Mouse (Mus musculus) cerebellum, adult 8-10 months (tissue): ENCODE results near the gene Lrp2bp.

Source experiments
- DNase-seq: peaks from one replicate; pipeline ENCODE4 v3.0.0; 2022

Gene Lrp2bp

GRCm38 (mm10) chr8:46036217-46036616, 37.1 kb downstream of the Lrp2bp start:
- no peak for DNase-seq

DNA sequence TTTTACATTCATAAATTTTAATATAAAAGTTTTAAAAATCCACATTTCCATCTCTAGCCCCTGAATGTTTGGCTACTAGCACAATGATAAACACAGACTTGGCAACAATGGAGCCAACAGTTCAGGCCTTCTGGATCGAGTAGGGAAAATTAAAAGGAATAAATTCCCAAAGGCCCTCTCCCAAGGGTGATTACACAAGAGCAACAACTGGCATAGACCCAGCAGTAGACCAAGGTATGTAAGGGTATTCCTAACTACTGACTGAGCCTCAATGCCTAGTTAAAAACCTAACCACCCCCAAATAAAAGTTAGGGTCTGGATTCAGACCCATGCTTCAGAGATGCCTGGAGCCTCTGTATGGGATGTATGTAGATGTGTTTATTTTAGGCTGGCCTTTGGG, 40.6 kb downstream of the Lrp2bp start:
- no peak for DNase-seq

DNA sequence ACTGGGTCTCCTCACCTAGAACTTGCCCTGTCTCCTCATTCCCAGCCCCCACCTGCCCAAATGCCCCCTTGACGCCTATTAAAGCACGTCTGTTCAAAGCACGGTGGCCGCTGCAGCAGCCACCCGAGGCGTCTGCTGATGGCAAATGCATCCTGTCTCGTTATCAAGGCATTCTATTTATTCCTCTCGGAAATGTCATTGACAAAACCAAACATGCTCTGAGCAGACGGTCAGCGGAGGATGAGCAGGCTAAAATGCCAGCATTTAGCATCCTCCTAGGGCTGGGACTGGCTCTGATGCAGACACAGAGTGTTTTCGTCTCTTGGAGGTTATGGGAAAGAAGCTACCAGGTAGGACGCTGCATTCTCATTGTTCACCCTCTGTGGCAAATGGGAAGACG, 41.2 kb downstream of the Lrp2bp start:
- no peak for DNase-seq

DNA sequence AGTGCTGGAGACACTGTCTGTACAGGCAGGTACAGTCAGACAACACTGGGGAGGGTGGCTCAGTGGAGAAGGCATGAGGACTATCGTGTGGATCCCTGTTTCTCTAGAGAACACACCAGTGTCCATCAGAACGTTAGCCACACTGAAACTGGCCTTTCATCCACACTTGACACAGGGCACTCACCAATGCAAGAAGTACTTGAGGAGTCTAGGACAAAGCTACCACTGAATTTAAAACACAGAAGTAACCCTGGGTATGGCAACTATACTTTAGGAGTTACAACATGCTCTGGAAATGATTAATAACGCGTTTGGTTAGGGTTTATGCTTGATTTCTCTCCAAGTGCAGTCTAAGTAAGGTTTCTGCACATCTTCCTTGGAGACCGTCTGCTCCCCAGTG, 73.7 kb downstream of the Lrp2bp start:
- no peak for DNase-seq

DNA sequence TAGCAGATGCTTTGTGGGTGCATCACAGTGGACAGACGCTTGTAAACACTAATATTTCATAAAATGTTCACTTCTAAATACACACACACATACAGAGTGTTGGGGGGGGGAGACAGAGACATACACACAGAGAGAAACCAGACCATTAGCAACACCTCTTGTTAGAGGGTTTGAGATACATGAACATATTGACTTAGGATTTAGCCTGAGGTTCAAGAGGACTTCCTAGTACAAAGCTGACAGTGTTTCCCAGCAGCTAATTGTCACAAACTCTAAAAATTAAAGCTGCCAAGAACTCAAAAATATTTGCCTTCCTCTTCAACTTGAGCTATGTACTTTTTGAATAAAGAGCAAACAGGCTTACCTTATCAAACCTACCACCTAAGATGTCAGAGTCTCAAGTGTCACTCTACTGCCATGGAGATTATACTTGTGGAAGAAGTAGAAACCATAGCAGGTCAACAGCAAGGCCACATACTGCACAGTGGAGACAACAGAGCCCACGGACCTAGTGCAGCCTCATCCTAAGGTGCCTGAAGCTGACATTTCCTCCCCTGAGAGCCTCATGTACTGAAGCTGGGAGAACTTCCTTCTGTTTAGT, 74.5 kb downstream of the Lrp2bp start:
- DNase-seq = no peak

DNA sequence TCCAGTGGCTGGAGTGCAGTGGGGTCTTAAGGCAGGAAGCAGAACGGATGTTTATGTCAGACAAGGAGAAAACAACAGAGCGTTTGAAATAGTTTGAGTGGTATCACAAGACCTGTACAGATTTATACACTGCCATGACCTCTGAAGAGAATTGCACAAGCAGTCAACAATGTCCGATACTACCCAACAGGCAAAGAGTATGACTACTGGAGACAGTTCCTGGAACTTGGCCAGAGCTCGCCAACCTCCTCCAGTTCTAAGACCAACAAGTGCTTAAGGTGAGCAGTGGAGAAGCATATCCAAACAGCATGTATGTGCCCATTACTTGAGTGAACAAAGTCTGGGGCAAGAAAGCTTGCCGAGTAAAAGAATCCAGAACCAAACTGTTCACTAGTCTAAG, 76.1 kb downstream of the Lrp2bp start:
- DNase-seq = no peak

- no peak for DNase-seq
Measured at GRCm38 (mm10) chr8:46078866-46079265, 79.8 kb downstream of the Lrp2bp start.
